Mouse (Mus musculus) lung, postnatal 0 days (tissue): ENCODE measurements at regions not wholly inside any gene's neighbourhood (a gene's known extent, or its start where the extent isn't known, plus 50 kb on each side); places are given as distances from the start of the nearest gene placed in this dataset.

ENCODE experiments used
- CTCF ChIP-seq: IDR thresholded peaks from 2 replicates; pipeline ENCODE4 v1.5.1; 2016; ENCODE audit warnings: antibody characterized with exemption, mild to moderate bottlenecking
- EP300 ChIP-seq: IDR thresholded peaks from 2 replicates; pipeline ENCODE4 v1.6.1; 2016; ENCODE audit warnings: antibody characterized with exemption, mild to moderate bottlenecking, control low read depth

GRCm38 (mm10) chr10:67652300-67652699, 103.5 kb upstream of the Ado start:
- TF ChIP-seq CTCF (no peak), EP300 (no peak)
